Mouse (Mus musculus) brown adipose tissue, adult 24 weeks (tissue): Measurements from ENCODE around the gene Olfr398. TPM values are rescaled to one million over a fixed set of nuclear protein-coding genes. Genes with fewer than 3 reads are reported as not detected.

Source experiments
- H3K27ac ChIP-seq: fragments of 200-500 bp; replicated peaks from 2 replicates; pipeline ENCODE4 v1.5.1; 2012; ENCODE audit warnings: low read depth, mild to moderate bottlenecking, low read length
- H3K4me1 ChIP-seq: fragments of 200-500 bp; 2 replicates; pipeline ENCODE4 v1.6.1; 2012; ENCODE audit warnings: low read length, mixed read lengths; ENCODE audit not compliant: control insufficient read depth, insufficient read depth, insufficient read length
- H3K4me3 ChIP-seq: fragments of 200-500 bp; 2 replicates; pipeline ENCODE4 v1.5.1; 2012; ENCODE audit warnings: low read depth, mild to moderate bottlenecking, low read length, moderate library complexity; ENCODE audit not compliant: insufficient read depth
- polyA plus RNA-seq: library from polyadenylated mRNA; stranded (reverse); fragments of >200 nt; gene quantifications from 2 replicates; pipeline ENCODE4 v1.2.4, GENCODE M21; 2012; ENCODE audit not compliant: missing spikeins, insufficient read depth, insufficient read length

Gene Olfr398
- polyA plus RNA-seq, result not detected in 2 replicates

DNA sequence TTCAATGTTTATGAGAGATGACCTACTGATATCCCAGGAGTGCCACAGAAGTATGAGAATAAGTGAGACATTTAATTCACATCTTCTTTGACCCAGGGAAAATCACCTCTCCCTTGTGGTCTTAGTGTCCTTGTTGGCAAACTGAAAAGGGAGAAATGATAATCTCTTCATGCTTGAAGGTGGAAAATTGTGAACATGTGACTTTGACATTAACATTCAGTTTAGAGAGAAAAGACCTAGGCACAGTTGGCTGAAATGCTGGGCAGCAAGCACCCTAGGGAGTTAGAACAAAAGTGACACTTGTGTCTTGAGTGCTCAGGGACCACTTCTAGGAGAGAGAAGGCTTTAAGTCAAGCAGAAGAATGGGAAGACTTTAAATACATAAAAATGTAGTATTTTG, at the start of gene Olfr398:
Gene Olfr398 (minus strand): TSS at position 101 of the 400 bp plus-strand sequence.
- no peaks in the 10 kb centered on the region for H3K4me1 ChIP-seq
- no peak within 1 kb of the TSS for H3K4me3 ChIP-seq
- H3K27ac ChIP-seq, result no peak within 1 kb of the TSS

DNA sequence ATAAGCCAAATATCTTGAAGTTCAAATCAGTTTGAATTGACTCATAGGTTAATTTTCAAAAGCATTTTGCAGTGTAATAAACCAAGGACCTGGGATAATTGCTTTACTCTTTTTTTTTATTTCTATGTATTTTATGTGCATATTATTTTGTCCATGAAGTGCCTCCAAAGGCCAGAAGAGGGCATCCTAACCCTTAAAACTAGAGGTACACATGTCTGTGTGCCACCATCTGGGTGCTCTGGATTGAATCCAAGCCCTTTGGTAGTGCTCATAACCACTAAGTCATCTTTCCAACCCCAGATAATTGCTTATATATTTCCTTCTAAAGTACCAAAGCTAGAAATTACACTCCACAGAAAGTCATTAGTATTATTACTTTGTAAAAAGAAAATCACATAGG, 2.9 kb upstream of the Olfr398 start:
- no peak overlapping the region for H3K27ac ChIP-seq
- H3K4me3 ChIP-seq, result no peak overlapping the region
- H3K4me1 ChIP-seq, result no peaks in the 10 kb centered on the region

DNA sequence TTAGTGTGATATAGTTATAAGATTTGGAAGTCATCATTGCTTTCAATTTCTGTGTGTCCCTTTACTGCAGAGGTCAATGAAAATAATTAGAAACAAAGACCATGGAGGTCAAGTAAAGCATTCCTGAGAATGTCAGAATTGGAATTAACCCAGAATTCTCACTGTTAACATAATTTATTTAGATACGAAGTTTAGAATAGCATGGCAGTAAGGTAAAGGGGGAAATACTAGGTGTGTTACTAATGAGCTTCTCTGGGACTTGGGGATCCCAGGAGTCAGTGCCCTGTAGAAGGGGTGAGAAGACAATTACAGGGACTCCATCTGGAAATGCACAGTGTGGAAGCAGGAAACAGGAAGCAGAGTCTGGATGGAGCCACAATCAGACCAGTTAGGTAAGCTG, 29.7 kb downstream of the Olfr398 start, which contains the start of gene Olfr397:
Gene Olfr397 (plus strand): TSS at position 301 of the 400 bp plus-strand sequence.
- Histone ChIP-seq H3K4me1 (no peaks in the 10 kb centered on the region), H3K4me3 (no peak within 1 kb of the TSS), H3K27ac (no peak within 1 kb of the TSS)

DNA sequence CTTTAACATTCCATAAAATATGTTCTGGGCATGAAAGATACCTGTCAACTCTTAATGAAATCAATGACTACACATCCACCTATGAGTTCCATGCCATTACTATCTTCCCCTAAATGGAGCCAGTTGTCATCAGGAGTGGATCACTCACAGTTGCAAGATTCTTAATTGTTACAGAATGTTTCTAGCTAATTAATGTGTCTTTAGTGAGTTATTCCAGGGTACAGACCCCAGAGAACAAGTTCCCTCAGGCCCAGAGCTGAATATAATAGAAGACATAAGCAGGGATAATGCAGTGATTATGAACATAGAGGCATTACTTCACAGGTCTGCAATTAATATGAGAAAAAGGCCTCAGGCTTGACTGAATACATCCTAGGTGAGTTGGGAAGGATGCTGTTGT, 53.8 kb downstream of the Olfr398 start, which contains the start of gene Olfr23:
Gene Olfr23 (plus strand): TSS at position 301 of the 400 bp plus-strand sequence.
- H3K4me3 ChIP-seq, result no peak within 1 kb of the TSS
- H3K27ac ChIP-seq, result no peak within 1 kb of the TSS
- no peaks in the 10 kb centered on the region for H3K4me1 ChIP-seq

Other genes starting within 250 kb of the Olfr398 start
- not detected in 2 replicates for gene Olfr389, start 209.7 kb downstream of the Olfr398 start, polyA plus RNA-seq
- not detected in 2 replicates for gene Olfr390, start 207.4 kb downstream of the Olfr398 start, polyA plus RNA-seq
- gene Olfr391-ps, start 187.4 kb downstream of the Olfr398 start, polyA plus RNA-seq, result not detected in 2 replicates
- gene Olfr392, start 173.4 kb downstream of the Olfr398 start, polyA plus RNA-seq, result not detected in 2 replicates
- gene Olfr393, start 139.0 kb downstream of the Olfr398 start, polyA plus RNA-seq, result not detected in 2 replicates
- gene Olfr394, start 99.6 kb downstream of the Olfr398 start, polyA plus RNA-seq, result not detected in 2 replicates
- gene Olfr395, start 81.1 kb downstream of the Olfr398 start, polyA plus RNA-seq, result not detected in 2 replicates
- gene Olfr23, start 53.7 kb downstream of the Olfr398 start, polyA plus RNA-seq, result not detected in 2 replicates
- not detected in 2 replicates for gene Olfr397, start 29.6 kb downstream of the Olfr398 start, polyA plus RNA-seq
- not detected in 2 replicates for gene Olfr139, start 66.1 kb upstream of the Olfr398 start, polyA plus RNA-seq
- not detected in 2 replicates for gene Olfr399, start 66.2 kb upstream of the Olfr398 start, polyA plus RNA-seq
- not detected in 2 replicates for gene Zfp616, start 79.5 kb upstream of the Olfr398 start, polyA plus RNA-seq
- not detected in 2 replicates for gene Olfr401, start 123.3 kb upstream of the Olfr398 start, polyA plus RNA-seq
- not detected in 2 replicates for gene Olfr402, start 163.1 kb upstream of the Olfr398 start, polyA plus RNA-seq
- not detected in 2 replicates for gene Olfr403, start 195.8 kb upstream of the Olfr398 start, polyA plus RNA-seq
- not detected in 2 replicates for gene Olfr43, start 221.0 kb upstream of the Olfr398 start, polyA plus RNA-seq